Mouse (Mus musculus): ENCODE measurements around the gene Trpm3. TPM values are rescaled to one million over a fixed set of nuclear protein-coding genes. Genes with fewer than 3 reads are reported as not detected.

Gene Trpm3
- polyA plus RNA-seq, 1 experiment = 0.30 TPM

- DNase-seq = no peak
- H3K36me3 ChIP-seq (ENCODE audit: control insufficient read depth, insufficient read depth, low read length) = no peaks in the 10 kb centered on the region
- no peaks in the 10 kb centered on the region for H3K4me1 ChIP-seq (replicated peaks; ENCODE audit: control insufficient read depth, insufficient read depth, low read length)
- H3K27ac ChIP-seq (ENCODE audit: control insufficient read depth, insufficient read depth, low read length) = no peak overlapping the region
- TF ChIP-seq CTCF (IDR thresholded peaks at IDR 0.05; ENCODE audit: borderline replicate concordance, control insufficient read depth, extremely low read depth, insufficient read depth, low read length, poor library complexity) (no peak), POLR2A (IDR thresholded peaks at IDR 0.05; ENCODE audit: control insufficient read depth, extremely low read depth, insufficient read depth, low read length, poor library complexity) (no peak)
- WGBS = 65% methylated on average over 5 of the region's 5 CpGs
- H3K4me3 ChIP-seq (ENCODE audit: control insufficient read depth, insufficient read depth, low read length) = no peak overlapping the region
- no peaks in the 10 kb centered on the region for H3K27me3 ChIP-seq (ENCODE audit: control insufficient read depth, insufficient read depth, low read length)
These were observed 554.1 kb downstream of the Trpm3 start for GRCm38 (mm10) chr19:22692956-22693355.

- WGBS = 83% methylated on average over 2 of the region's 2 CpGs
- H3K27me3 ChIP-seq (ENCODE audit: control insufficient read depth, insufficient read depth, low read length) = no peaks in the 10 kb centered on the region
- H3K36me3 ChIP-seq (ENCODE audit: control insufficient read depth, insufficient read depth, low read length) = no peaks in the 10 kb centered on the region
- no peaks in the 10 kb centered on the region for H3K4me1 ChIP-seq (replicated peaks; ENCODE audit: control insufficient read depth, insufficient read depth, low read length)
- H3K4me3 ChIP-seq (ENCODE audit: control insufficient read depth, insufficient read depth, low read length) = no peak overlapping the region
- TF ChIP-seq POLR2A (IDR thresholded peaks at IDR 0.05; ENCODE audit: control insufficient read depth, extremely low read depth, insufficient read depth, low read length, poor library complexity) (no peak), CTCF (IDR thresholded peaks at IDR 0.05; ENCODE audit: borderline replicate concordance, control insufficient read depth, extremely low read depth, insufficient read depth, low read length, poor library complexity) (no peak)
- no peak for DNase-seq
- H3K27ac ChIP-seq (ENCODE audit: control insufficient read depth, insufficient read depth, low read length) = no peak overlapping the region
These were observed 556.6 kb downstream of the Trpm3 start for GRCm38 (mm10) chr19:22695423-22695822.

DNA sequence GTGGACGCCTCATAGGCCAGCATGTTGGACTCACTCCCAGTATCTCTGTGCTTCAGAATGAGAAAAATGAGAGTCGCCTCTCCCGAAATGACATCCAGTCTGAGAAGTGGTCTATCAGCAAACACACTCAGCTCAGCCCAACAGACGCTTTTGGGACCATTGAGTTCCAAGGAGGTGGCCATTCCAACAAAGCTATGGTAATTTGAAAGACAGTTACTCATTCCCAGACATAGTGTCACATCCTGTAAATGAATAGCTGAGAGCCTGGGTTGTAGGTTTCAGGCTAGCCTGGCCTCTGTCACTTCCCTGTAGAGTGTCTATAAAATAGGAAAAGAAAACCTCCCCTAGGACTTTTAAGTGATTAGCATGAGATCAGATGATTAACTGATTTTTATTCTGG, 559.9 kb downstream of the Trpm3 start:
- no peaks in the 10 kb centered on the region for H3K4me1 ChIP-seq (replicated peaks; ENCODE audit: control insufficient read depth, insufficient read depth, low read length)
- no peaks in the 10 kb centered on the region for H3K36me3 ChIP-seq (ENCODE audit: control insufficient read depth, insufficient read depth, low read length)
- no peaks in the 10 kb centered on the region for H3K27me3 ChIP-seq (ENCODE audit: control insufficient read depth, insufficient read depth, low read length)
- H3K4me3 ChIP-seq (ENCODE audit: control insufficient read depth, insufficient read depth, low read length) = no peak overlapping the region
- WGBS = 91% methylated on average over 4 of the region's 4 CpGs
- TF ChIP-seq POLR2A (IDR thresholded peaks at IDR 0.05; ENCODE audit: control insufficient read depth, extremely low read depth, insufficient read depth, low read length, poor library complexity) = no peak
- TF ChIP-seq CTCF (IDR thresholded peaks at IDR 0.05; ENCODE audit: borderline replicate concordance, control insufficient read depth, extremely low read depth, insufficient read depth, low read length, poor library complexity) = no peak
- DNase-seq = no peak
- no peak overlapping the region for H3K27ac ChIP-seq (ENCODE audit: control insufficient read depth, insufficient read depth, low read length)

DNA sequence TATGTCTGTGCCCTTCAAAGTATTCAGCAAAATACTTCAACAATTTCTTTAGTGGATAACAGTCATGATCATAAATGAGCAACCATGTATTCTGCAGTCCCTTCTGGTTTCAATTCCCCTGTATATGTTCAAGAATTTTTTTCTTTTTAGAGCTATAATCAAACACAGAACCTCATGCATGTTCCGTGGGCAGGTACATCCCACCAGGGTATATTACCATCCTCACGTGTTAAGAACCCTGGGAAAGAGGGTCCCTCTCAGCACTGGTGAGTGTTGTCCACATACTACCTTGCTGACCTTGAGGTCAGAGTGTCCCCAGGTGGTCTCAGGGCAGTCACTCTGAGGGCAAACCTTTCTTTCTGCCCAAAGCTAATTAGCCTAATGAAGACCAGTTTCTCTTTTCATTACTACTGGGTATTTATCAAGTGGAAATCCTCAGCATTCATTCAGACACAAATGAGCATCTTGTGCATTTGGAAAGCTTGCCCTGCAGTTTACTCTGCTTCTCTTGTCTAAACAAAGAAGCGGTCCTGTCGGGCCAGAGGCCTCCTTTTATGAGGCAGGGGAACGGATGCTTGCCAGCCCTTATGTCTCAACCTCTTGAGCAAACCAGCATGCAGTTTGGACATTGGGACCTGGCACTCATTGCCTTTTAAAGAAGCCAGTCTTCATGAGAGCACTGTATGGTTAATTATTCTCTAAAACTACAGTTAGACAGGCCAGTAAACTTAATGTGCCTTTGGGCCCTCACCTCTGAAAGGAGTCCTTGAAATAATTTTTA, 562.2 kb downstream of the Trpm3 start:
- Histone ChIP-seq H3K27ac (ENCODE audit: control insufficient read depth, insufficient read depth, low read length) (no peak overlapping the region), H3K4me3 (ENCODE audit: control insufficient read depth, insufficient read depth, low read length) (no peak overlapping the region), H3K36me3 (ENCODE audit: control insufficient read depth, insufficient read depth, low read length) (no peaks in the 10 kb centered on the region), H3K4me1 (replicated peaks; ENCODE audit: control insufficient read depth, insufficient read depth, low read length) (no peaks in the 10 kb centered on the region), H3K27me3 (ENCODE audit: control insufficient read depth, insufficient read depth, low read length) (no peaks in the 10 kb centered on the region)
- DNase-seq = no peak
- TF ChIP-seq POLR2A (IDR thresholded peaks at IDR 0.05; ENCODE audit: control insufficient read depth, extremely low read depth, insufficient read depth, low read length, poor library complexity) (no peak), CTCF (IDR thresholded peaks at IDR 0.05; ENCODE audit: borderline replicate concordance, control insufficient read depth, extremely low read depth, insufficient read depth, low read length, poor library complexity) (no peak)
- 88% methylated on average over 5 of the region's 5 CpGs for WGBS

DNA sequence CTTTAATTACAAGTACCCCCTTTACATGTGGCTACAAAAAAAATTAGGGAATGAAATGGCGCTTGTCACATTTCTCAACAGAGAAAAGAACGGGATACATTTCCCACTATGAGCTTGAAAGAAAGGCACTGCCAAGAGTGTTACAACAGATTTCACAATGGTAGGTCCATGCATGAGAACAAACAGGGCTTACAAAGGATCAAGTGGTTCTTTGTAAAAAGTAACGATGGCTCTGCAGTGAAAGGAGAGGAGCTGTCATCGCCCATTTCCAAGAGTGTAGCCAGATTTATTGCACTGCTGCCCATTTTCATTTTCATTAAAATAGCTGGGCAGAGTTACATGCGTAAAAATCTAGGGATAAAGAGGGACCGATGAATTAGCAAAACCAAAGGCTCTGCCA, 565.0 kb downstream of the Trpm3 start:
- Histone ChIP-seq H3K27me3 (ENCODE audit: control insufficient read depth, insufficient read depth, low read length) (no peaks in the 10 kb centered on the region), H3K4me1 (replicated peaks; ENCODE audit: control insufficient read depth, insufficient read depth, low read length) (no peaks in the 10 kb centered on the region), H3K36me3 (ENCODE audit: control insufficient read depth, insufficient read depth, low read length) (no peaks in the 10 kb centered on the region), H3K4me3 (ENCODE audit: control insufficient read depth, insufficient read depth, low read length) (no peak overlapping the region), H3K27ac (ENCODE audit: control insufficient read depth, insufficient read depth, low read length) (no peak overlapping the region)
- no peak for TF ChIP-seq CTCF (IDR thresholded peaks at IDR 0.05; ENCODE audit: borderline replicate concordance, control insufficient read depth, extremely low read depth, insufficient read depth, low read length, poor library complexity)
- TF ChIP-seq POLR2A (IDR thresholded peaks at IDR 0.05; ENCODE audit: control insufficient read depth, extremely low read depth, insufficient read depth, low read length, poor library complexity) = no peak
- DNase-seq = no peak
- WGBS = 93% methylated on average over 6 of the region's 6 CpGs

GRCm38 (mm10) chr19:22705414-22705813, 566.6 kb downstream of the Trpm3 start:
- Histone ChIP-seq H3K36me3 (ENCODE audit: control insufficient read depth, insufficient read depth, low read length) (no peaks in the 10 kb centered on the region), H3K4me1 (replicated peaks; ENCODE audit: control insufficient read depth, insufficient read depth, low read length) (no peaks in the 10 kb centered on the region), H3K4me3 (ENCODE audit: control insufficient read depth, insufficient read depth, low read length) (no peak overlapping the region), H3K27me3 (ENCODE audit: control insufficient read depth, insufficient read depth, low read length) (no peaks in the 10 kb centered on the region), H3K27ac (ENCODE audit: control insufficient read depth, insufficient read depth, low read length) (no peak overlapping the region)
- no peak for DNase-seq
- TF ChIP-seq POLR2A (IDR thresholded peaks at IDR 0.05; ENCODE audit: control insufficient read depth, extremely low read depth, insufficient read depth, low read length, poor library complexity) (no peak), CTCF (IDR thresholded peaks at IDR 0.05; ENCODE audit: borderline replicate concordance, control insufficient read depth, extremely low read depth, insufficient read depth, low read length, poor library complexity) (no peak)
